Mouse (Mus musculus) embryonic fibroblast, embryonic 13.5 days (primary cell): ENCODE data around the gene Ttc30a2.

Source experiments
- CTCF ChIP-seq: IDR thresholded peaks from 2 replicates; pipeline ENCODE4 v1.5.1; 2011; ENCODE audit warnings: mild to moderate bottlenecking, control low read depth, low read length, moderate library complexity, borderline replicate concordance; ENCODE audit not compliant: insufficient read depth
- POLR2A ChIP-seq: IDR thresholded peaks from 2 replicates; pipeline ENCODE4 v1.6.1; 2011; ENCODE audit warnings: low read depth, mild to moderate bottlenecking, control low read depth, low read length, moderate library complexity

- TF ChIP-seq CTCF (no peak), POLR2A (no peak)
Measured at GRCm38 (mm10) chr2:75983847-75984246, 5.9 kb upstream of the Ttc30a2 start.
